Comparison of ENCODE assay signal across 22 mouse cellular contexts in genomic region chr1:83752976-83753375, GRCm38 (mm10).
DNase-seq lines count a peak whose midpoint lies in the region; ATAC-seq and TF ChIP-seq lines count a peak whose summit lies in the region.
"Had no signal": no experiment of that assay in that cellular context is flagged by ENCODE, and none has a peak within 500 bp of the region (broad histone marks: within the 10 kb centered on the region; RNA-seq: fewer than 3 reads in every experiment).

No protein-coding gene starts in this region.

- H3K27ac ChIP-seq in embryonic facial prominence, embryonic 14.5 days (replicated peaks; ENCODE audit: low read depth, low read length): no peak overlapping the region
- no peak overlapping the region for H3K27ac ChIP-seq in embryonic facial prominence, embryonic 10.5 days (replicated peaks)
- H3K27ac ChIP-seq in hindbrain, embryonic 16.5 days (ENCODE audit: low read depth, low read length): no peak overlapping the region
- H3K27ac ChIP-seq in hindbrain, postnatal 0 days: no peak overlapping the region
- H3K27ac ChIP-seq in midbrain, embryonic 15.5 days: no peak overlapping the region
- H3K27ac ChIP-seq: embryonic facial prominence, embryonic 12.5 days; forebrain, embryonic 13.5 days; gastrocnemius, adult 2 months; hindbrain, embryonic 10.5 days had no signal

- H3K4me2 ChIP-seq in embryonic facial prominence, embryonic 14.5 days (ENCODE audit: low read depth, low read length): no peak overlapping the region
- no peak overlapping the region for H3K4me2 ChIP-seq in hindbrain, embryonic 16.5 days (ENCODE audit: low read length)
- no peak overlapping the region for H3K4me2 ChIP-seq in hindbrain, postnatal 0 days (ENCODE audit: low read depth, low read length)
- H3K4me2 ChIP-seq in midbrain, embryonic 15.5 days: no peak overlapping the region
- H3K4me2 ChIP-seq: embryonic facial prominence, embryonic 12.5 days; forebrain, embryonic 13.5 days; heart, embryonic 12.5 days had no signal

- no peak for TF ChIP-seq CTCF in hindbrain, postnatal 0 days (IDR thresholded peaks at IDR 0.05; ENCODE audit: low read depth)

- no peaks in the 10 kb centered on the region for H3K4me1 ChIP-seq in embryonic facial prominence, embryonic 14.5 days (ENCODE audit: control insufficient read depth, insufficient read depth, low read length)
- H3K4me1 ChIP-seq in embryonic facial prominence, embryonic 10.5 days: no peaks in the 10 kb centered on the region
- peaks cover 7% of the 10 kb centered on the region for H3K4me1 ChIP-seq in hindbrain, embryonic 16.5 days (ENCODE audit: control insufficient read depth, insufficient read depth, low read depth, low read length)
- H3K4me1 ChIP-seq in hindbrain, postnatal 0 days (ENCODE audit: insufficient read depth, low read length): 0 out of 2 replicates have a peak, but pooled peaks cover 2% of the 10 kb centered on the region
- H3K4me1 ChIP-seq in midbrain, embryonic 15.5 days: peaks cover 6% of the 10 kb centered on the region; the same call in 1 of the 2 replicates
- H3K4me1 ChIP-seq: embryonic facial prominence, embryonic 12.5 days; heart, embryonic 12.5 days had no signal

- peak; percentile 67; the same call in 1 of the 2 replicates for ATAC-seq in embryonic facial prominence, embryonic 14.5 days (ENCODE audit: low read depth)
- ATAC-seq in hindbrain, embryonic 16.5 days: peak; percentile 46; the same call in 1 of the 2 replicates
- no peak for ATAC-seq in hindbrain, postnatal 0 days
- ATAC-seq in midbrain, embryonic 15.5 days (replicated peaks): peak; percentile 57; the same call in 1 of the 2 replicates
- ATAC-seq: CD4-positive, CD25-positive, alpha-beta regulatory T cell, adult 4 months; forebrain, embryonic 13.5 days; inflammation-experienced regulatory T-cells, adult 6 months had no signal

- no peak overlapping the region for H3K9ac ChIP-seq in embryonic facial prominence, embryonic 14.5 days (ENCODE audit: low read depth, low read length)
- H3K9ac ChIP-seq in hindbrain, embryonic 16.5 days (ENCODE audit: low read depth, low read length): no peak overlapping the region
- no peak overlapping the region for H3K9ac ChIP-seq in hindbrain, postnatal 0 days (replicated peaks; ENCODE audit: low read length)
- H3K9ac ChIP-seq in midbrain, embryonic 15.5 days: no peak overlapping the region
- H3K9ac ChIP-seq: embryonic facial prominence, embryonic 12.5 days; forebrain, embryonic 13.5 days; heart, embryonic 12.5 days had no signal

- H3K9me3 ChIP-seq in embryonic facial prominence, embryonic 14.5 days (ENCODE audit: control insufficient read depth, low read length): no peaks in the 10 kb centered on the region
- no peaks in the 10 kb centered on the region for H3K9me3 ChIP-seq in embryonic facial prominence, embryonic 10.5 days
- H3K9me3 ChIP-seq in hindbrain, embryonic 16.5 days (ENCODE audit: control insufficient read depth, low read length): no peaks in the 10 kb centered on the region
- no peaks in the 10 kb centered on the region for H3K9me3 ChIP-seq in hindbrain, postnatal 0 days (ENCODE audit: low read length)
- no peaks in the 10 kb centered on the region for H3K9me3 ChIP-seq in midbrain, embryonic 15.5 days
- H3K9me3 ChIP-seq: embryonic facial prominence, embryonic 12.5 days; forebrain, embryonic 13.5 days; heart, embryonic 12.5 days; hindbrain, embryonic 10.5 days had no signal

- no peaks in the 10 kb centered on the region for H3K36me3 ChIP-seq in embryonic facial prominence, embryonic 14.5 days (ENCODE audit: control insufficient read depth, insufficient read depth, low read length)
- H3K36me3 ChIP-seq in embryonic facial prominence, embryonic 10.5 days (replicated peaks): no peaks in the 10 kb centered on the region
- no peaks in the 10 kb centered on the region for H3K36me3 ChIP-seq in hindbrain, embryonic 16.5 days (ENCODE audit: control insufficient read depth, insufficient read depth, low read length)
- H3K36me3 ChIP-seq in hindbrain, postnatal 0 days (ENCODE audit: insufficient read depth, low read length): no peaks in the 10 kb centered on the region
- H3K36me3 ChIP-seq in midbrain, embryonic 15.5 days (replicated peaks): no peaks in the 10 kb centered on the region
- H3K36me3 ChIP-seq: embryonic facial prominence, embryonic 12.5 days; G1E; heart, embryonic 12.5 days; hindbrain, embryonic 10.5 days had no signal

- peak; percentile 9 for DNase-seq in embryonic facial prominence, embryonic 14.5 days (ENCODE audit: low spot score)
- no peak for DNase-seq in embryonic facial prominence, embryonic 10.5 days (ENCODE audit: low spot score)
- DNase-seq in hindbrain, postnatal 0 days (ENCODE audit: low spot score): no peak
- DNase-seq in retina, postnatal 7 days (ENCODE audit: low read depth, low spot score): peak; percentile 29
- no peak for DNase-seq in embryo, embryonic 10 days (ENCODE audit: low spot score)
- DNase-seq: adrenal gland, adult 8-10 months; adrenal gland, postnatal 36 days; B cell, adult 2 months; cerebellum, adult 2 months; cerebellum, postnatal 10 days; embryo, embryonic 11 days; gastrocnemius, adult 2 months; gastrocnemius, postnatal 25 days had no signal

- H3K27me3 ChIP-seq in embryonic facial prominence, embryonic 14.5 days (replicated peaks; ENCODE audit: control insufficient read depth, insufficient read depth, low read length): no peaks in the 10 kb centered on the region
- no peaks in the 10 kb centered on the region for H3K27me3 ChIP-seq in embryonic facial prominence, embryonic 10.5 days (replicated peaks; ENCODE audit: low read depth, poor library complexity, severe bottlenecking)
- no peaks in the 10 kb centered on the region for H3K27me3 ChIP-seq in hindbrain, embryonic 16.5 days (replicated peaks; ENCODE audit: control insufficient read depth, insufficient read depth, low read length)
- no peaks in the 10 kb centered on the region for H3K27me3 ChIP-seq in hindbrain, postnatal 0 days (ENCODE audit: insufficient read depth, low read length)
- H3K27me3 ChIP-seq in midbrain, embryonic 15.5 days (replicated peaks): no peaks in the 10 kb centered on the region
- H3K27me3 ChIP-seq: embryonic facial prominence, embryonic 12.5 days; forebrain, embryonic 13.5 days; heart, embryonic 12.5 days had no signal

- 51% methylated on average over 4 of the region's 4 CpGs for WGBS in embryonic facial prominence, embryonic 14.5 days
- WGBS in embryonic facial prominence, embryonic 10.5 days: 63% methylated on average over 4 of the region's 4 CpGs
- 51% methylated on average over 4 of the region's 4 CpGs for WGBS in hindbrain, embryonic 16.5 days
- WGBS in hindbrain, postnatal 0 days: 50% methylated on average over 4 of the region's 4 CpGs
- WGBS in midbrain, embryonic 15.5 days: 32% methylated on average over 4 of the region's 4 CpGs

- H3K4me3 ChIP-seq in embryonic facial prominence, embryonic 14.5 days (ENCODE audit: low read depth, low read length): no peak overlapping the region
- no peak overlapping the region for H3K4me3 ChIP-seq in embryonic facial prominence, embryonic 10.5 days
- H3K4me3 ChIP-seq in hindbrain, embryonic 16.5 days (ENCODE audit: low read length): no peak overlapping the region
- no peak overlapping the region for H3K4me3 ChIP-seq in hindbrain, postnatal 0 days (ENCODE audit: low read length)
- no peak overlapping the region for H3K4me3 ChIP-seq in midbrain, embryonic 15.5 days
- H3K4me3 ChIP-seq: embryonic facial prominence, embryonic 12.5 days; forebrain, embryonic 13.5 days; gastrocnemius, adult 2 months; heart, embryonic 12.5 days; hindbrain, embryonic 10.5 days had no signal

Comparison
In these comparisons a context has a peak if more than half of its experiments do, and no peak if none do; other contexts are left out.
1. DNase-seq: peak in embryonic facial prominence, embryonic 14.5 days (single experiment) and retina, postnatal 7 days (single experiment); none in embryonic facial prominence, embryonic 10.5 days (single experiment), hindbrain, postnatal 0 days (single experiment) and embryo, embryonic 10 days (single experiment).